Mouse (Mus musculus): ENCODE results near the gene Gm45623. TPM values are rescaled to one million over a fixed set of nuclear protein-coding genes. Genes with fewer than 3 reads are reported as not detected.

The Gm45623 gene
- polyA plus RNA-seq, 1 experiment from 2014 or later, result not detected

DNA sequence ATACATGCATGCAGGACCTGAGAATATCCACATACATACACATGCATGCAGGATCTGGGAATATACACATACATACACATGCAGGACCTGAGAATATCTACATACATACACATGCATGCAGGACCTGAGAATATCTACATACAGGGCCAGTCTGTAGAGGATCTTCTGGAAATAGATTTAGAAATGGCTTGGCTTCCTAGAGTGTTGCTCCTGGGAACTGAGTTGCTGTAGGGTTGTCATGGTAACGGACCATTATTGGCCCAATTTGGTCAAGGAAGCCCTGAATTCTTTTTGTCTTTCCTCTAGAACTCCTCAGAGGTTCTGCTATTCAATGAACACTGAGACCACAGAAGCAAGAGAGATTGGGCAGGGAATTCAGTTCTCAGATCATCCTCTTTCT lies 29.0 kb upstream of the Gm45623 start:
- DNase-seq, result no peak
- 67% methylated on average over 1 of the region's 1 CpGs for WGBS (ENCODE audit: insufficient replicate concordance)
- no peaks in the 10 kb centered on the region for H3K4me1 ChIP-seq (ENCODE audit: insufficient read depth)
- H3K9me3 ChIP-seq (ENCODE audit: low read length), result no peaks in the 10 kb centered on the region
- no peaks in the 10 kb centered on the region for H3K36me3 ChIP-seq (replicated peaks; ENCODE audit: insufficient read depth, low read length)
- H3K4me3 ChIP-seq (ENCODE audit: low read depth, low read length), result no peak overlapping the region
- no peak overlapping the region for H3K4me2 ChIP-seq (ENCODE audit: low read depth, low read length)
- H3K27me3 ChIP-seq (ENCODE audit: insufficient read depth, low read length), result no peaks in the 10 kb centered on the region
- no peak overlapping the region for H3K27ac ChIP-seq (ENCODE audit: low read depth)
- H3K9ac ChIP-seq (replicated peaks), result no peak overlapping the region
- TF ChIP-seq CTCF (IDR thresholded peaks at IDR 0.05; ENCODE audit: low read depth) (no peak), EP300 (IDR thresholded peaks at IDR 0.05; ENCODE audit: low read depth) (no peak)
- no peak for ATAC-seq

- 79% methylated on average over 3 of the region's 3 CpGs for WGBS (ENCODE audit: insufficient replicate concordance)
- H3K4me1 ChIP-seq (ENCODE audit: insufficient read depth), result no peaks in the 10 kb centered on the region
These were observed 28.1 kb upstream of the Gm45623 start for GRCm38 (mm10) chr13:56781697-56782096.

DNA sequence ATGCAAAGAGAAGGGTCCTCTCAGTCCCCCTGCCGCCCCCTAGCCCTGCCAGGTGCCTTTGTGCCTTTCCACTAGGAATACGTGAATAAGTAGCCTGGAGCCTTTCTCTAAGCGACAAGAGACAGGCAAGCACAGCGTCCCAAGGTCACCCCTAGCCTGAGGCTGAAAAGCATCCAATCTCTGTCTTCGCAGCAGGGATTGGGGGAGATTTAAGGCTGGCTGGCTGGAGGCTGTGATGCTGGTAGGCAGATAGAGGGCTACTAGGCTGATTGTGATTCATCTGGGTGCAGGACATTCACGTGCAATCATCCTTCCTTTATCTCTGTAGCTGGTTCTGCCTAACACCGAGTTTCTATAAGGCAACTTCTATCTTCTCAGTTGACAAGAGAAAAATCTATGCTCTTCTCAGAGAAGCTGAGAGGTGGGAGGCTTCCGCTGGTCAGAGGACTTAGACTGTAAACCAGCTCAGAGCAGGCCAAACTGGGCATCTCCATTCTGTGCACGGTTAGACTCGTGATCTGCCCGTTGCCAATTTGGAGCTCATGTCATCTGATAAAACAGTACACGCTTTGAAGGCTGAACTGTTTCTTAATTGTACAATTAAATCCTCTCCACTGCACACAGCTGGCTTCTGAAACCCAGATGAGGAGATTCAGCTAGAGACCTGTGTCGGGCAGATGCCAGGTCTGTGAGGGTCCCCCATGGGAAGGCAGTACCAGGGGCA lies 27.3 kb upstream of the Gm45623 start:
- TF ChIP-seq CTCF (IDR thresholded peaks at IDR 0.05; ENCODE audit: low read depth), result no peak
- no peak for TF ChIP-seq EP300 (IDR thresholded peaks at IDR 0.05; ENCODE audit: low read depth)
- 60% methylated on average over 13 of the region's 13 CpGs for WGBS (ENCODE audit: insufficient replicate concordance)

More at GRCm38 (mm10) chr13:56781697-56782096, 28.1 kb upstream of the Gm45623 start:
- no peak overlapping the region for H3K9ac ChIP-seq (replicated peaks)
- ATAC-seq, result no peak
- no peaks in the 10 kb centered on the region for H3K27me3 ChIP-seq (ENCODE audit: insufficient read depth, low read length)
- H3K27ac ChIP-seq (ENCODE audit: low read depth), result no peak overlapping the region
- TF ChIP-seq EP300 (IDR thresholded peaks at IDR 0.05; ENCODE audit: low read depth), result no peak
- no peak for TF ChIP-seq CTCF (IDR thresholded peaks at IDR 0.05; ENCODE audit: low read depth)
- H3K9me3 ChIP-seq (ENCODE audit: low read length), result no peaks in the 10 kb centered on the region
- H3K4me2 ChIP-seq (ENCODE audit: low read depth, low read length), result no peak overlapping the region
- DNase-seq, result no peak
- no peak overlapping the region for H3K4me3 ChIP-seq (ENCODE audit: low read depth, low read length)
- no peaks in the 10 kb centered on the region for H3K36me3 ChIP-seq (replicated peaks; ENCODE audit: insufficient read depth, low read length)

GRCm38 (mm10) chr13:56774304-56774703 lies 20.7 kb upstream of the Gm45623 start:
- TF ChIP-seq CTCF (IDR thresholded peaks at IDR 0.05; ENCODE audit: low read depth) (no peak), EP300 (IDR thresholded peaks at IDR 0.05; ENCODE audit: low read depth) (no peak)
- DNase-seq (no peak), ATAC-seq (no peak)

More for the DNA sequence above, 27.3 kb upstream of the Gm45623 start:
- Histone ChIP-seq H3K9ac (replicated peaks) (no peak overlapping the region), H3K36me3 (replicated peaks; ENCODE audit: insufficient read depth, low read length) (no peaks in the 10 kb centered on the region), H3K9me3 (ENCODE audit: low read length) (no peaks in the 10 kb centered on the region), H3K27me3 (ENCODE audit: insufficient read depth, low read length) (no peaks in the 10 kb centered on the region), H3K4me2 (ENCODE audit: low read depth, low read length) (no peak overlapping the region), H3K27ac (ENCODE audit: low read depth) (no peak overlapping the region), H3K4me1 (ENCODE audit: insufficient read depth) (no peaks in the 10 kb centered on the region; the same call in 1 of the 2 replicates), H3K4me3 (ENCODE audit: low read depth, low read length) (no peak overlapping the region)
- no peak for ATAC-seq
- no peak for DNase-seq

DNA sequence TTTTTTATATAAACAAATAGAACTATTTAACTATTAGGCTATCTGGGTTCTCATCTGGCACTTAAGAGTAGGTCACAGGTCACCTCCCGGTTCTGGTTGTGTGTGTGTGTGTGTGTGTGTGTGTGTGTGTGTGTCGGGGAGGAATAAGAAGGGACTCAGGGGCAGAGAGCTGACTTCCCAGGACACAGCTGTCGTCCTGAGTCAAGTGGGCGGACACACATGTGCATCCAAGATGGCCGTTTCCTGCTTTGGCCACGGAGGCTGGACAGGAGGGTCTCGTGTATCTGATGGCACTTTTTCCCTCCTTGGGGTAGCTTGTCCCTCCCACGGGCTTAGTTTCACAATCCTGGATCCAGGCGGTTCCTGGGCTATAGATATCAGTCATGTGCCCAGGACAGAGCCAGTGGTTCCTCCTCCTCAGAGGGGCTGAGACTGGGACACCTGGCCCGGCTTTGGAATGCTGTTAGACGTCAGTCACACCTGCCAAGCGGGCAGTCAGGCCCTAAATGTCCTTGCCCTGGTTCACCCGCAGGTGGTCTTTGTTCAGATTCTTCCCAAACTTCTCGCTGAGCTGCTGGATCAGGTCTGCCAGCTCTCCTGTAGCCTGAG lies 19.7 kb upstream of the Gm45623 start:
- no peak overlapping the region for H3K9ac ChIP-seq (replicated peaks)
- TF ChIP-seq EP300 (IDR thresholded peaks at IDR 0.05; ENCODE audit: low read depth), result no peak
- no peak for TF ChIP-seq CTCF (IDR thresholded peaks at IDR 0.05; ENCODE audit: low read depth)
- no peaks in the 10 kb centered on the region for H3K9me3 ChIP-seq (ENCODE audit: low read length)
- H3K27ac ChIP-seq (ENCODE audit: low read depth), result no peak overlapping the region
- ATAC-seq, result no peak
- 49% methylated on average over 14 of the region's 14 CpGs for WGBS (ENCODE audit: insufficient replicate concordance)
- H3K4me2 ChIP-seq (ENCODE audit: low read depth, low read length), result no peak overlapping the region
- H3K4me1 ChIP-seq (ENCODE audit: insufficient read depth), result no peaks in the 10 kb centered on the region; the same call in 1 of the 2 replicates
- H3K36me3 ChIP-seq (replicated peaks; ENCODE audit: insufficient read depth, low read length), result no peaks in the 10 kb centered on the region
- no peak overlapping the region for H3K4me3 ChIP-seq (ENCODE audit: low read depth, low read length)
- H3K27me3 ChIP-seq (ENCODE audit: insufficient read depth, low read length), result no peaks in the 10 kb centered on the region
- DNase-seq, result no peak

More at GRCm38 (mm10) chr13:56774304-56774703, 20.7 kb upstream of the Gm45623 start:
- H3K27ac ChIP-seq (ENCODE audit: low read depth), result no peak overlapping the region
- no peaks in the 10 kb centered on the region; the same call in 1 of the 2 replicates for H3K4me1 ChIP-seq (ENCODE audit: insufficient read depth)
- no peaks in the 10 kb centered on the region for H3K36me3 ChIP-seq (replicated peaks; ENCODE audit: insufficient read depth, low read length)
- no peak overlapping the region for H3K4me3 ChIP-seq (ENCODE audit: low read depth, low read length)
- WGBS (ENCODE audit: insufficient replicate concordance), result 34% methylated on average over 5 of the region's 5 CpGs
- no peak overlapping the region for H3K4me2 ChIP-seq (ENCODE audit: low read depth, low read length)
- no peaks in the 10 kb centered on the region for H3K9me3 ChIP-seq (ENCODE audit: low read length)
- H3K27me3 ChIP-seq (ENCODE audit: insufficient read depth, low read length), result no peaks in the 10 kb centered on the region
- H3K9ac ChIP-seq (replicated peaks), result no peak overlapping the region

DNA sequence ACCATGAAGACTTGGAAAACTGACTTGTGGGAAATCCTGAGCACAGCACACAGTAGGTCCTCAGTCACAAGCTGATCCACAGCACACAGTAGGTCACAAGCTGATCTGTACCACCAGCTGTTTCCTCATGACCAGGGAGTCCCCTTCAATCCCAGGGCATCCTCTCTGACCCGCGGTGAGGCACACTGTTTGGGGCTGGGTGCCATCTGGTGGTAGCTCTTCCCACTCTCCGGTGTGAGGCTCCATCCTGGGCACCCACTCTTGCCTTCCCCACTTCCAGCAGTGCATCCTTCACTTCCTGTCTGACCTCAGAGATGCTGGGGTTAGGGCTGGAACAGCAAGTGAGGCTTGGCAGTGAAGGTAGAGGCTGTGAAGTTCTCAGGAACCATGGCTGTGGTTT lies 19.0 kb upstream of the Gm45623 start:
- TF ChIP-seq EP300 (IDR thresholded peaks at IDR 0.05; ENCODE audit: low read depth) (no peak), CTCF (IDR thresholded peaks at IDR 0.05; ENCODE audit: low read depth) (peak; percentile 42)
- DNase-seq (no peak), ATAC-seq (no peak)

More for the DNA sequence above, 19.0 kb upstream of the Gm45623 start:
- H3K9me3 ChIP-seq (ENCODE audit: low read length), result no peaks in the 10 kb centered on the region
- H3K27ac ChIP-seq (ENCODE audit: low read depth), result no peak overlapping the region
- H3K4me2 ChIP-seq (ENCODE audit: low read depth, low read length), result no peak overlapping the region
- no peaks in the 10 kb centered on the region; the same call in 1 of the 2 replicates for H3K4me1 ChIP-seq (ENCODE audit: insufficient read depth)
- 40% methylated on average over 3 of the region's 3 CpGs for WGBS (ENCODE audit: insufficient replicate concordance)
- no peak overlapping the region for H3K9ac ChIP-seq (replicated peaks)
- H3K4me3 ChIP-seq (ENCODE audit: low read depth, low read length), result no peak overlapping the region
- H3K36me3 ChIP-seq (replicated peaks; ENCODE audit: insufficient read depth, low read length), result no peaks in the 10 kb centered on the region
- H3K27me3 ChIP-seq (ENCODE audit: insufficient read depth, low read length), result no peaks in the 10 kb centered on the region

Data from liver, postnatal 0 days (tissue).